Mouse (Mus musculus): ENCODE data around the gene Nid2. TPM values are rescaled to one million over a fixed set of nuclear protein-coding genes. Genes with fewer than 3 reads are reported as not detected.
A peak's percentile ranks its signal among the peaks of the same experiment; 100 is the strongest.

Nid2 gene
- total and polyA plus RNA-seq, 3 experiments, result 12.1 to 21.6 (median 21.2) TPM

- Histone ChIP-seq H3K27ac (no peak overlapping the region), H3K36me3 (ENCODE audit: control insufficient read depth, insufficient read depth, low read length) (no peaks in the 10 kb centered on the region), H3K4me3 (no peak overlapping the region), H3K79me2 (replicated peaks; ENCODE audit: control insufficient read depth, insufficient read depth, low read length) (no peaks in the 10 kb centered on the region), H3K4me1 (ENCODE audit: control insufficient read depth, insufficient read depth, low read length) (no peaks in the 10 kb centered on the region), H3K9ac (ENCODE audit: low read depth, low read length) (no peak overlapping the region), H3K27me3 (ENCODE audit: control insufficient read depth, insufficient read depth, low read length) (no peaks in the 10 kb centered on the region)
- 91% methylated on average over 2 of the region's 2 CpGs for WGBS
- TF ChIP-seq POLR2A (IDR thresholded peaks at IDR 0.05; ENCODE audit: insufficient read depth, low read depth, low read length) (no peak), CTCF (IDR thresholded peaks at IDR 0.05) (no peak), EP300 (IDR thresholded peaks at IDR 0.05; ENCODE audit: insufficient read depth, low read depth, low read length) (no peak)
- DNase-seq, result no peak
- intact Hi-C loops (cut with DNase I), result loop anchor here (2.0 kb wide), 1 partner anchor 119 kb away; the partner anchor contains the start of gene Gng2
Observed at GRCm38 (mm10) chr14:19858279-19858678, 107.2 kb downstream of the Nid2 start.

- 33% methylated on average over 8 of the region's 8 CpGs for WGBS
- Histone ChIP-seq H3K36me3 (ENCODE audit: control insufficient read depth, insufficient read depth, low read length) (no peaks in the 10 kb centered on the region), H3K4me1 (ENCODE audit: control insufficient read depth, insufficient read depth, low read length) (no peaks in the 10 kb centered on the region), H3K9ac (ENCODE audit: low read depth, low read length) (no peak overlapping the region), H3K4me3 (no peak overlapping the region), H3K27me3 (ENCODE audit: control insufficient read depth, insufficient read depth, low read length) (no peaks in the 10 kb centered on the region), H3K27ac (no peak overlapping the region), H3K79me2 (replicated peaks; ENCODE audit: control insufficient read depth, insufficient read depth, low read length) (no peaks in the 10 kb centered on the region)
- intact Hi-C loops (cut with DNase I), result loop anchor here (1.0 to 2.0 kb wide), 2 partner anchors 118 to 208 kb away; partner anchors contain the start of gene Gng2
- no peak for TF ChIP-seq POLR2A (IDR thresholded peaks at IDR 0.05; ENCODE audit: insufficient read depth, low read depth, low read length)
- no peak for TF ChIP-seq EP300 (IDR thresholded peaks at IDR 0.05; ENCODE audit: insufficient read depth, low read depth, low read length)
- TF ChIP-seq CTCF (IDR thresholded peaks at IDR 0.05), result peak; percentile 60
- no peak for DNase-seq
Observed at GRCm38 (mm10) chr14:19858808-19859776, 108.0 kb downstream of the Nid2 start.

GRCm38 (mm10) chr14:19860281-19860680, 109.2 kb downstream of the Nid2 start:
- intact Hi-C loops (cut with DNase I), result no loop called here
- H3K9ac ChIP-seq (ENCODE audit: low read depth, low read length), result no peak overlapping the region
- no peak overlapping the region for H3K4me3 ChIP-seq
- no peaks in the 10 kb centered on the region for H3K36me3 ChIP-seq (ENCODE audit: control insufficient read depth, insufficient read depth, low read length)
- DNase-seq, result no peak
- no peaks in the 10 kb centered on the region for H3K27me3 ChIP-seq (ENCODE audit: control insufficient read depth, insufficient read depth, low read length)
- H3K4me1 ChIP-seq (ENCODE audit: control insufficient read depth, insufficient read depth, low read length), result no peaks in the 10 kb centered on the region
- no peaks in the 10 kb centered on the region for H3K79me2 ChIP-seq (replicated peaks; ENCODE audit: control insufficient read depth, insufficient read depth, low read length)
- TF ChIP-seq CTCF (IDR thresholded peaks at IDR 0.05), result no peak
- TF ChIP-seq EP300 (IDR thresholded peaks at IDR 0.05; ENCODE audit: insufficient read depth, low read depth, low read length), result no peak
- no peak for TF ChIP-seq POLR2A (IDR thresholded peaks at IDR 0.05; ENCODE audit: insufficient read depth, low read depth, low read length)
- no peak overlapping the region for H3K27ac ChIP-seq
- WGBS, result 96% methylated on average over 4 of the region's 4 CpGs

Other genes with a start within 250 kb of the Nid2 start
- gene Gm2244, start 201.3 kb upstream of the Nid2 start, total RNA-seq (2021), result not detected
- gene Gm2244, start 201.3 kb upstream of the Nid2 start, polyA plus RNA-seq (2012; rRNA removed), result not detected in 2 replicates
- gene Gm2237, start 166.1 kb upstream of the Nid2 start, total RNA-seq (2021), result under 1 TPM; 0.20 to 0.52 TPM
- gene Gm2237, start 166.1 kb upstream of the Nid2 start, polyA plus RNA-seq (2012; rRNA removed), result 0.97 and 1.0 TPM in 2 replicates
- not detected for gene Gm5458, start 148.7 kb upstream of the Nid2 start, total RNA-seq (2021)
- not detected in 2 replicates for gene Gm5458, start 148.7 kb upstream of the Nid2 start, polyA plus RNA-seq (2012; rRNA removed)
- gene Rtraf, start 72.6 kb downstream of the Nid2 start, total RNA-seq (2021), result 10 to 100 TPM; 56.8 to 71.3 TPM
- gene Rtraf, start 72.6 kb downstream of the Nid2 start, polyA plus RNA-seq (2012; rRNA removed), result 33.1 and 51.0 TPM in 2 replicates
- 10 to 100 TPM; 13.0 to 14.9 TPM for gene Gng2, start 226.4 kb downstream of the Nid2 start, total RNA-seq (2021)
- gene Gng2, start 226.4 kb downstream of the Nid2 start, polyA plus RNA-seq (2012; rRNA removed), result 11.7 and 19.0 TPM in 2 replicates

All from heart, adult 2 months (tissue).